Mouse (Mus musculus) gastrocnemius, postnatal 4 days (tissue): ENCODE results near the gene Dennd1c. TPM values are rescaled to one million over a fixed set of nuclear protein-coding genes. Genes with fewer than 3 reads are reported as not detected.
"Not testable (repeated sequence)": the region's sequence is repeated elsewhere in the genome, so short reads cannot be mapped to it uniquely, and the experiment has no call there.

Experiments
- DNase-seq, 2 experiments: peaks; one replicate each; pipeline ENCODE4 v3.0.0; 2021 to 2022; ENCODE audit warnings: low spot score in 2 of 2, mixed read lengths in 2 of 2
- total RNA-seq, 2 experiments: library from RNA; stranded (reverse); gene quantifications; 2 replicates each; pipeline ENCODE4 v1.2.3; 2021

Dennd1c gene
- total RNA-seq, 2 experiments from 2014 or later = 2.1 TPM

DNA sequence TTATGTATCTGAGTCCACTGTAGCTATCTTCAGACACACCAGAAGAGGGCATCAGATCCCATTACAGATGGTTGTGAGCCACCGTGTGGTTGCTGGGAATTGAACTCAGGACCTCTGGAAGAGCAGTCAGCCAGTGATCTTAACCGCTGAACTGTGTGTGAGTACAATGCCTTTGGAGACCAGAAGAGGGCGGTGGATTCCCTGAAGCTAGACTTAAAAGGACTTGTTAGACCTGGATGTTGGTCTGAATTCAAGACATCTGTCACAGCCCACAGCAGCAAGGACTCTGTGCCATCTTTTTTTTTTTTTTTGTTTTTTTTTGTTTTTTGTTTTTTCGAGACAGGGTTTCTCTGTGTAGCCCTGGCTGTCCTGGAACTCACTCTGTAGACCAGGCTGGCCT lies 26.6 kb downstream of the Dennd1c start:
- not testable (repeated sequence) for DNase-seq

GRCm38 (mm10) chr17:57048816-57049215 lies 29.5 kb downstream of the Dennd1c start:
- no peak for DNase-seq

GRCm38 (mm10) chr17:57047406-57047805 lies 30.9 kb downstream of the Dennd1c start:
- DNase-seq = no peak

DNA sequence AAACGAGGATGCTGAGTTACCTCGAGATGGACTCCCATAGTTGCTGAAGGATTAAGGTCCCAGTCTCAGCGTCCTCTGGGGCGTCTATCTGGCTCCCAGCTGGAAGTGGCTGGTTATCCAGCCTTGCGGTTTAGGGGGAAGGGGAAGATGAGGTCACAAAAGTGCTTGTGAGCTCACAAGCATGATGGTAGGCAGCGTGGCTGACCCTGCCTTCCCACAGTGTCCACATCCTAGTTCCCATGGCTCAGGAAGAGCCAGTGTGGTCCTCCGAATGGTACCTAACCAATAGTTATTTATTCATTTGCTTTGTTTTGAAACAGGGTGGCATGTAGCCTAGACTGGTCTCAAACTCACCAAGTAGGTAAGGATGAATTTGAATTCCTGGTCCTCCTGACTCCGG lies 36.8 kb downstream of the Dennd1c start, which contains the start of gene Slc25a41:
Gene Slc25a41, minus strand, starts transcription at position 101 of the 400 bp plus-strand sequence.
- DNase-seq = no peak

DNA sequence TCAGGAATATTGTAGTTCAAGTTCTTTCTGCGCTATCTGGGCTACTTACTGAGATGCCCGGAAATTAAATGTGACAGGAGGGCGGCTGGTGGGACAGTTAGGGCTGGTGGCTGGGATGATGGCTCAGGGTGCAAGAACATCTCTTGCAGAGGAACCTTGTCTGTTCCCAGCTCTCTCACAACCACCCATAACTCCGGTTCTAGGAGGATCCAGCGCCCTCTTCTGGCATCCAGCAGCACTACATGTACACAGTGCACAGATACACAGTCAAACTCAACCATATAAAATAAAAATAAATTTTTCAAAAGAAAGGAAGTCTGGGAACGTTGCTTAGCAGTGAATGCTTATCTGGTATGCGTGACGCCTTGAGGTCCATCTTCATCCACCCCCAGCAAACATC lies 39.3 kb downstream of the Dennd1c start:
- DNase-seq = no peak

DNA sequence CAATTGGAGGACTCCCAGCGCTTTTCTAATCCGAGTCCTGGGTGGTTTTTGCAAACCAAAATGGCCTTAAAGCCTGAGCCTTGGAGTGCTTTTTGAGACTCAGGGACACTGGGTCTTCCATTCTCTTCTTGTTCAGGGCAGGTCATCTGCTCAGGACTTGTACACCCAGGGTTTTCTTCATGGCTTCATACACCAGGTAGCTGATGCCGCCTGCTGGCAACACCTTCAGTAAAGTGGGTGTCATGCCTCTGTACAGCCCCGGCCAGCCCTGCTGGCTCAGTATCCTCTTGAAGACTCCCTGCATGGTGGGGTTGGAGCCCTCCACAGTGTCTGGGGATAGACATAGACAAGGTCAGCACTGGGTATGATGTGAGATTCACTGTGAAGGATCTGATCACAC lies 45.5 kb downstream of the Dennd1c start:
- DNase-seq = no peak

- DNase-seq = peak; percentile 93 to 99
Measured at GRCm38 (mm10) chr17:57031661-57032420, 46.5 kb downstream of the Dennd1c start.

- DNase-seq = peak; percentile 43 to 64
Measured at GRCm38 (mm10) chr17:57030931-57031660, 47.2 kb downstream of the Dennd1c start, which contains the start of gene Khsrp. Gene Khsrp, minus strand, starts transcription at chr17:57031522.

DNA sequence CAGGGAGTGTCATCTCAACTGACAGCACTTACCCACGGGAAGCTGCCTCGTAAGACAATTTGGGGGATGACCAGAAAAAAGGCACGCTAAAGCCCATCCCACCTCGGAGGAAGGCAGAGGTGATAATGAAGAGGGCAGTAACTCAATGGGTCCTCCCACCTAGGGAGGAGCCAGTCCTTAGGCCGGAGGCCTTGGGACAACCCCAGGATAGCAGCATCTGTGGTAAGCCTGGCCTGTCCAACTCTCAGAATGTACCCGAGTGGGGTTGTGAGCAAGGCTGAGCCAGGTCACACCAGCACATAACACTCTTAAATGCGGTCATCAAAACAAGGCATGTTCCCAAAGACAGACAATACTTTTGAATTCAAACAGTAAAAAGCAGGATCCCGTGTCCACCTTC lies 48.6 kb downstream of the Dennd1c start:
- no peak for DNase-seq

DNA sequence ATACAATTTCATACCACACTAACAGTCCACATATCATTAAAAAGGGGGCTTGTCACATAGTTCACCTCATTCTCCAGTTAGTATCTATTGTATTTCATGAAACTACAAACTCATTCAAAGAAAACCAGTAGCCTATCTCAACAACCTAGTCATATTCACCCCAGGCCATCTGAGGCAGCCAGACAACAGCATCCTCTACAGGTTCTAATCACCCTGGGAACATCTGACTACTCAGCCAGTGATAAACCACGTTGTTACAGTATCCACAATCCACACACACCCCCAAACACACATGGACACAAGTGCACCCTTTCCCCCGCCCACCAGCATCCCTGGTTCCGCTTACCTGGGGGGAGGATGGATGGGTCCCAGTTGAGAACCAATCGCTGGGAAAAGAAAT lies 50.8 kb downstream of the Dennd1c start:
- no peak for DNase-seq

- no peak for DNase-seq
Measured at GRCm38 (mm10) chr17:57020960-57021359, 57.4 kb downstream of the Dennd1c start.

DNA sequence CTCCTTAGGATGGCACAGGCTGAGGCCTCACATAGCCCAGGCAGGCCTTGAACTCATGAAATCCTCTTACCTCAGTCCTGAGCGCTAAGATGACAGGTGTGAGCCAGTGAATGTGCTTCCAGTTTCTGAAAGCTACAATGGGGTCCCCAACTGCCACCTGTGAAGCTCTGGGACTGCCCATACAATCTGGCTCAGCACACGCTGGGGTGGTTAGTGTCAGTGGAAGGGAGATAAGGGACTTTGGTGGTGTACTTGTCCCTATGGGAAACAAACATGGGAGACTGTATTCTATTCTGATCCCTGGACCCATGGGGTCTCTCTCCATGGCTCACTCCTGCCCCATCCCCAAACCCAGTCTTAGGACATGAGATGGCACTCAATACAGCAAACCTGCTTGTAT lies 58.6 kb downstream of the Dennd1c start:
- no peak for DNase-seq

Other genes with a start within 250 kb of the Dennd1c start
- 10 to 100 TPM in 1 of 2 experiments, 1 to 10 TPM in 1; 8.2 to 10.6 TPM for gene Rfx2, start 247.5 kb downstream of the Dennd1c start, total RNA-seq
- not detected for gene Acsbg2, start 204.1 kb downstream of the Dennd1c start, total RNA-seq
- not detected for gene 1700061G19Rik, start 203.0 kb downstream of the Dennd1c start, total RNA-seq
- gene Mllt1, start 143.1 kb downstream of the Dennd1c start, total RNA-seq = 10 to 100 TPM; 23.9 to 27.2 TPM
- not detected for gene Acer1, start 96.4 kb downstream of the Dennd1c start, total RNA-seq
- gene Clpp, start 88.2 kb downstream of the Dennd1c start, total RNA-seq = 10 to 100 TPM; 35.6 to 41.4 TPM
- gene Alkbh7, start 81.2 kb downstream of the Dennd1c start, total RNA-seq = 10 to 100 TPM; 36.6 to 37.0 TPM
- not detected for gene Pspn, start 78.5 kb downstream of the Dennd1c start, total RNA-seq
- gene Gtf2f1, start 67.2 kb downstream of the Dennd1c start, total RNA-seq = 10 to 100 TPM; 31.9 to 34.9 TPM
- gene Gm17949, start 67.0 kb downstream of the Dennd1c start, total RNA-seq = not detected
- gene Khsrp, start 47.0 kb downstream of the Dennd1c start, total RNA-seq = 10 to 100 TPM; 87.0 to 87.7 TPM
- not detected for gene Slc25a41, start 36.9 kb downstream of the Dennd1c start, total RNA-seq
- gene Crb3, start 19.4 kb downstream of the Dennd1c start, total RNA-seq = under 1 TPM; 0.49 to 0.67 TPM
- 10 to 100 TPM; 35.5 to 35.7 TPM for gene Slc25a23, start 18.7 kb downstream of the Dennd1c start, total RNA-seq
- 1 to 10 TPM; 4.0 to 4.8 TPM for gene Tubb4a, start 9.3 kb upstream of the Dennd1c start, total RNA-seq
- 1 to 10 TPM; 1.3 to 1.4 TPM for gene Tnfsf9, start 26.8 kb upstream of the Dennd1c start, total RNA-seq
- not detected for gene Cd70, start 71.3 kb upstream of the Dennd1c start, total RNA-seq
- not detected for gene Tnfsf14, start 115.7 kb upstream of the Dennd1c start, total RNA-seq
- 10 to 100 TPM in 1 of 2 experiments, 1 to 10 TPM in 1; 5.3 to 19.8 TPM for gene C3, start 149.6 kb upstream of the Dennd1c start, total RNA-seq
- 10 to 100 TPM; 24.8 to 25.6 TPM for gene Gpr108, start 169.9 kb upstream of the Dennd1c start, total RNA-seq
- 10 to 100 TPM; 61.0 to 81.5 TPM for gene Trip10, start 170.9 kb upstream of the Dennd1c start, total RNA-seq
- 1 to 10 TPM; 2.1 to 3.4 TPM for gene Vav1, start 200.6 kb upstream of the Dennd1c start, total RNA-seq